Mouse (Mus musculus): Measurements from ENCODE around the gene Asgr1. TPM values are rescaled to one million over a fixed set of nuclear protein-coding genes. Genes with fewer than 3 reads are reported as not detected.

The Asgr1 gene
- total RNA-seq, 2 experiments from 2014 or later: not detected

Other genes with a start within 250 kb of the Asgr1 start
Only the 30 nearest of the 35 such genes appear.
- 294 and 359 TPM in 2 replicates for gene Tmem256, start 215.6 kb upstream of the Asgr1 start, total RNA-seq (2014; fragmentation: Nextera tagmentation)
- gene Tmem256, start 215.6 kb upstream of the Asgr1 start, total RNA-seq (2017): 118 and 164 TPM in 2 replicates
- gene Plscr3, start 207.7 kb upstream of the Asgr1 start, total RNA-seq (2014; fragmentation: Nextera tagmentation): 108 and 109 TPM in 2 replicates
- 24.9 and 25.2 TPM in 2 replicates for gene Plscr3, start 207.7 kb upstream of the Asgr1 start, total RNA-seq (2017)
- gene Tnk1, start 195.4 kb upstream of the Asgr1 start, total RNA-seq (2014; fragmentation: Nextera tagmentation): 0.60 TPM in 1 of 2 replicates, not detected in the other
- gene Tnk1, start 195.4 kb upstream of the Asgr1 start, total RNA-seq (2017): not detected in 2 replicates
- not detected in 2 replicates for gene Tmem95, start 176.1 kb upstream of the Asgr1 start, total RNA-seq (2014; fragmentation: Nextera tagmentation)
- gene Tmem95, start 176.1 kb upstream of the Asgr1 start, total RNA-seq (2017): not detected in 2 replicates
- 0.41 and 4.2 TPM in 2 replicates for gene Kctd11, start 172.7 kb upstream of the Asgr1 start, total RNA-seq (2014; fragmentation: Nextera tagmentation)
- gene Kctd11, start 172.7 kb upstream of the Asgr1 start, total RNA-seq (2017): 1.1 and 2.6 TPM in 2 replicates
- gene Acap1, start 158.5 kb upstream of the Asgr1 start, total RNA-seq (2014; fragmentation: Nextera tagmentation): 52.4 and 65.1 TPM in 2 replicates
- gene Acap1, start 158.5 kb upstream of the Asgr1 start, total RNA-seq (2017): 47.0 and 50.7 TPM in 2 replicates
- 1.3 and 3.5 TPM in 2 replicates for gene 2810408A11Rik, start 153.1 kb upstream of the Asgr1 start, total RNA-seq (2014; fragmentation: Nextera tagmentation)
- gene 2810408A11Rik, start 153.1 kb upstream of the Asgr1 start, total RNA-seq (2017): 3.6 and 6.4 TPM in 2 replicates
- gene Neurl4, start 153.0 kb upstream of the Asgr1 start, total RNA-seq (2014; fragmentation: Nextera tagmentation): 32.0 and 38.9 TPM in 2 replicates
- gene Neurl4, start 153.0 kb upstream of the Asgr1 start, total RNA-seq (2017): 20.7 and 27.5 TPM in 2 replicates
- 71.5 and 99.8 TPM in 2 replicates for gene Gps2, start 140.2 kb upstream of the Asgr1 start, total RNA-seq (2014; fragmentation: Nextera tagmentation)
- 47.1 and 58.2 TPM in 2 replicates for gene Gps2, start 140.2 kb upstream of the Asgr1 start, total RNA-seq (2017)
- gene Eif5a, start 132.1 kb upstream of the Asgr1 start, total RNA-seq (2014; fragmentation: Nextera tagmentation): 1,453 and 1,476 TPM in 2 replicates
- 890 and 976 TPM in 2 replicates for gene Eif5a, start 132.1 kb upstream of the Asgr1 start, total RNA-seq (2017)
- gene Ybx2, start 118.3 kb upstream of the Asgr1 start, total RNA-seq (2014; fragmentation: Nextera tagmentation): not detected in 2 replicates
- gene Ybx2, start 118.3 kb upstream of the Asgr1 start, total RNA-seq (2017): 2.1 TPM in 1 of 2 replicates, not detected in the other
- gene Slc2a4, start 105.9 kb upstream of the Asgr1 start, total RNA-seq (2014; fragmentation: Nextera tagmentation): not detected in 2 replicates
- not detected in 2 replicates for gene Slc2a4, start 105.9 kb upstream of the Asgr1 start, total RNA-seq (2017)
- gene Cldn7, start 89.3 kb upstream of the Asgr1 start, total RNA-seq (2014; fragmentation: Nextera tagmentation): not detected in 2 replicates
- not detected in 2 replicates for gene Cldn7, start 89.3 kb upstream of the Asgr1 start, total RNA-seq (2017)
- gene Ctdnep1, start 72.9 kb upstream of the Asgr1 start, total RNA-seq (2014; fragmentation: Nextera tagmentation): 191 and 254 TPM in 2 replicates
- gene Ctdnep1, start 72.9 kb upstream of the Asgr1 start, total RNA-seq (2017): 19.3 and 23.8 TPM in 2 replicates
- 59.4 and 70.0 TPM in 2 replicates for gene Elp5, start 71.6 kb upstream of the Asgr1 start, total RNA-seq (2014; fragmentation: Nextera tagmentation)
- gene Elp5, start 71.6 kb upstream of the Asgr1 start, total RNA-seq (2017): 58.2 and 77.5 TPM in 2 replicates
- gene Gabarap, start 62.9 kb upstream of the Asgr1 start, total RNA-seq (2014; fragmentation: Nextera tagmentation): 288 and 367 TPM in 2 replicates
- gene Gabarap, start 62.9 kb upstream of the Asgr1 start, total RNA-seq (2017): 239 and 250 TPM in 2 replicates
- 41.7 and 45.8 TPM in 2 replicates for gene Phf23, start 58.3 kb upstream of the Asgr1 start, total RNA-seq (2014; fragmentation: Nextera tagmentation)
- 30.2 and 32.3 TPM in 2 replicates for gene Phf23, start 58.3 kb upstream of the Asgr1 start, total RNA-seq (2017)
- 4.6 and 24.5 TPM in 2 replicates for gene Dvl2, start 53.5 kb upstream of the Asgr1 start, total RNA-seq (2014; fragmentation: Nextera tagmentation)
- gene Dvl2, start 53.5 kb upstream of the Asgr1 start, total RNA-seq (2017): 16.1 and 18.0 TPM in 2 replicates
- 39.7 and 55.8 TPM in 2 replicates for gene Acadvl, start 38.7 kb upstream of the Asgr1 start, total RNA-seq (2014; fragmentation: Nextera tagmentation)
- 40.3 and 42.1 TPM in 2 replicates for gene Acadvl, start 38.7 kb upstream of the Asgr1 start, total RNA-seq (2017)
- gene Dlg4, start 37.1 kb upstream of the Asgr1 start, total RNA-seq (2014; fragmentation: Nextera tagmentation): 11.4 and 12.3 TPM in 2 replicates
- 1.3 and 3.5 TPM in 2 replicates for gene Dlg4, start 37.1 kb upstream of the Asgr1 start, total RNA-seq (2017)
- 3.9 TPM in 1 of 2 replicates, not detected in the other for gene Asgr2, start 38.6 kb downstream of the Asgr1 start, total RNA-seq (2014; fragmentation: Nextera tagmentation)
- not detected in 2 replicates for gene Asgr2, start 38.6 kb downstream of the Asgr1 start, total RNA-seq (2017)
- gene Mgl2, start 76.2 kb downstream of the Asgr1 start, total RNA-seq (2014; fragmentation: Nextera tagmentation): 11.3 and 13.2 TPM in 2 replicates
- 36.5 and 37.9 TPM in 2 replicates for gene Mgl2, start 76.2 kb downstream of the Asgr1 start, total RNA-seq (2017)
- 6.9 and 11.3 TPM in 2 replicates for gene Clec10a, start 102.1 kb downstream of the Asgr1 start, total RNA-seq (2014; fragmentation: Nextera tagmentation)
- gene Clec10a, start 102.1 kb downstream of the Asgr1 start, total RNA-seq (2017): 9.8 and 13.9 TPM in 2 replicates
- gene Slc16a11, start 158.7 kb downstream of the Asgr1 start, total RNA-seq (2014; fragmentation: Nextera tagmentation): not detected in 2 replicates
- not detected in 2 replicates for gene Slc16a11, start 158.7 kb downstream of the Asgr1 start, total RNA-seq (2017)
- gene Slc16a13, start 167.0 kb downstream of the Asgr1 start, total RNA-seq (2014; fragmentation: Nextera tagmentation): 7.1 and 7.9 TPM in 2 replicates
- gene Slc16a13, start 167.0 kb downstream of the Asgr1 start, total RNA-seq (2017): 9.8 TPM in 2 replicates
- gene Bcl6b, start 175.7 kb downstream of the Asgr1 start, total RNA-seq (2014; fragmentation: Nextera tagmentation): not detected in 2 replicates
- gene Bcl6b, start 175.7 kb downstream of the Asgr1 start, total RNA-seq (2017): 0.13 TPM in 1 of 2 replicates, not detected in the other
- gene 0610010K14Rik, start 183.8 kb downstream of the Asgr1 start, total RNA-seq (2014; fragmentation: Nextera tagmentation): 78.5 and 112 TPM in 2 replicates
- gene 0610010K14Rik, start 183.8 kb downstream of the Asgr1 start, total RNA-seq (2017): 36.9 and 44.2 TPM in 2 replicates
- gene Gm21988, start 185.7 kb downstream of the Asgr1 start, total RNA-seq (2014; fragmentation: Nextera tagmentation): 4.7 and 4.8 TPM in 2 replicates
- gene Gm21988, start 185.7 kb downstream of the Asgr1 start, total RNA-seq (2017): 0.57 TPM in 1 of 2 replicates, not detected in the other
- 116 and 161 TPM in 2 replicates for gene Rnasek, start 185.8 kb downstream of the Asgr1 start, total RNA-seq (2014; fragmentation: Nextera tagmentation)
- 31.2 and 31.3 TPM in 2 replicates for gene Rnasek, start 185.8 kb downstream of the Asgr1 start, total RNA-seq (2017)
- gene Alox12, start 201.3 kb downstream of the Asgr1 start, total RNA-seq (2014; fragmentation: Nextera tagmentation): not detected in 2 replicates
- gene Alox12, start 201.3 kb downstream of the Asgr1 start, total RNA-seq (2017): not detected in 2 replicates

Measured in granulocyte monocyte progenitor cell, adult 5-6 weeks (primary cell).